Mouse (Mus musculus) thymus, adult 2 months (tissue): ENCODE measurements around the gene Zcchc24. TPM values are rescaled to one million over a fixed set of nuclear protein-coding genes. Genes with fewer than 3 reads are reported as not detected.

ENCODE experiments used
- DNase-seq: peaks from one replicate; pipeline ENCODE4 v3.0.0; 2021
- H3K27ac ChIP-seq: fragments of 200-500 bp; 2 replicates; pipeline ENCODE4 v1.5.1; 2012; ENCODE audit warnings: low read length, control low read depth; ENCODE audit not compliant: control insufficient read depth, insufficient read depth
- H3K27me3 ChIP-seq: fragments of 200-500 bp; 2 replicates; pipeline ENCODE4 v1.6.1; 2012; ENCODE audit warnings: mild to moderate bottlenecking, low read length, moderate library complexity, mixed read lengths; ENCODE audit not compliant: control insufficient read depth, insufficient read depth
- H3K36me3 ChIP-seq: fragments of 200-500 bp; 2 replicates; pipeline ENCODE4 v1.6.1; 2012; ENCODE audit warnings: mild to moderate bottlenecking, low read length, moderate library complexity; ENCODE audit not compliant: control insufficient read depth, insufficient read depth
- H3K4me1 ChIP-seq: fragments of 200-500 bp; replicated peaks from 2 replicates; pipeline ENCODE4 v1.6.1; 2012; ENCODE audit warnings: low read length; ENCODE audit not compliant: control insufficient read depth, insufficient read depth
- H3K4me3 ChIP-seq: fragments of 200-500 bp; 2 replicates; pipeline ENCODE4 v1.5.1; 2012; ENCODE audit warnings: mild to moderate bottlenecking, low read length, control low read depth, moderate library complexity; ENCODE audit not compliant: control insufficient read depth, insufficient read depth
- CTCF ChIP-seq: fragments of 200-500 bp; IDR thresholded peaks from 2 replicates; pipeline ENCODE4 v1.5.1; 2012; ENCODE audit warnings: mild to moderate bottlenecking, control low read depth, low read length, moderate library complexity, borderline replicate concordance; ENCODE audit not compliant: control insufficient read depth, poor library complexity, insufficient read depth; ENCODE audit errors: extremely low read depth
- POLR2A ChIP-seq: fragments of 200-500 bp; IDR thresholded peaks from 2 replicates; pipeline ENCODE4 v1.6.1; 2012; ENCODE audit warnings: mild to moderate bottlenecking, low read length, control low read depth, moderate library complexity; ENCODE audit not compliant: control insufficient read depth, poor library complexity, insufficient read depth; ENCODE audit errors: extremely low read depth
- WGBS: fragments of 180-500 bp; shearing (Covaris S2); methylation state at CpG from one replicate; pipeline ENCODE4 v1.1.7; 2018; 5-methylcytosine and 5-hydroxymethylcytosine counted together
- polyA plus RNA-seq: library from polyadenylated mRNA; depleted of rRNA; stranded (reverse); fragments of >200 nt; gene quantifications from 2 replicates; pipeline ENCODE4 v1.2.3, GENCODE M21; 2012

Gene Zcchc24
- polyA plus RNA-seq, 1 experiment = 26.2 TPM

GRCm38 (mm10) chr14:25785210-25785609, 16.4 kb upstream of the Zcchc24 start:
- no peaks in the 10 kb centered on the region for H3K36me3 ChIP-seq
- peaks cover 23% of the 10 kb centered on the region for H3K4me1 ChIP-seq
- peak; percentile 18 for DNase-seq
- no peak overlapping the region for H3K27ac ChIP-seq
- TF ChIP-seq POLR2A = no peak
- no peak for TF ChIP-seq CTCF
- 19% methylated on average over 4 of the region's 4 CpGs for WGBS
- no peaks in the 10 kb centered on the region for H3K27me3 ChIP-seq
- H3K4me3 ChIP-seq = no peak overlapping the region

- DNase-seq = no peak
- no peaks in the 10 kb centered on the region for H3K27me3 ChIP-seq
- no peaks in the 10 kb centered on the region for H3K36me3 ChIP-seq
- WGBS = 93% methylated on average over 7 of the region's 7 CpGs
- TF ChIP-seq CTCF (no peak), POLR2A (no peak)
- peaks cover 27% of the 10 kb centered on the region for H3K4me1 ChIP-seq
- no peak overlapping the region for H3K27ac ChIP-seq
- no peak overlapping the region for H3K4me3 ChIP-seq
Observed at GRCm38 (mm10) chr14:25783220-25783619, 14.4 kb upstream of the Zcchc24 start.

DNA sequence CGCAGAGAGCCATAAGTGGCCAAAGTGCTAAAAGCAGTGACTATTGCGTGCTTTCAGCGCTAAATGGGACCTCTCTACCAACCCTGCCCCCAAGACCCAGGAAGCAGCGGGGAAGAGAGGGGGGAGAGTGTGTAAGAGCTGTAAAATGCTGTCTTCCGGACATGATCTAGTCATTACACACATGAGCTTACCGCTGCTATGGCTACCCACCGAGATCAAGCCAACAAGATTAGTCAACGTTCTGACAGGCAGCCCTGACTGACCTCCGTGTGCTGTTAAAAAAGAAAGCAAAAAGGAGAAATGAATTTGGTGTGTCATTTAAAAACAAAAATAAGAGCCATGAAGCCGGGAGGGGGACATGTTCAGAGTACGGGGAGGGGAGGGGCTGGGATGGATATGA, 11.8 kb upstream of the Zcchc24 start:
- H3K27me3 ChIP-seq = no peaks in the 10 kb centered on the region
- no peak overlapping the region; the same call in 1 of the 2 replicates for H3K4me3 ChIP-seq
- H3K4me1 ChIP-seq = peaks cover 24% of the 10 kb centered on the region
- TF ChIP-seq CTCF (no peak), POLR2A (no peak)
- DNase-seq = no peak
- 21% methylated on average over 11 of the region's 11 CpGs for WGBS
- H3K27ac ChIP-seq = no peak overlapping the region
- no peaks in the 10 kb centered on the region for H3K36me3 ChIP-seq

DNA sequence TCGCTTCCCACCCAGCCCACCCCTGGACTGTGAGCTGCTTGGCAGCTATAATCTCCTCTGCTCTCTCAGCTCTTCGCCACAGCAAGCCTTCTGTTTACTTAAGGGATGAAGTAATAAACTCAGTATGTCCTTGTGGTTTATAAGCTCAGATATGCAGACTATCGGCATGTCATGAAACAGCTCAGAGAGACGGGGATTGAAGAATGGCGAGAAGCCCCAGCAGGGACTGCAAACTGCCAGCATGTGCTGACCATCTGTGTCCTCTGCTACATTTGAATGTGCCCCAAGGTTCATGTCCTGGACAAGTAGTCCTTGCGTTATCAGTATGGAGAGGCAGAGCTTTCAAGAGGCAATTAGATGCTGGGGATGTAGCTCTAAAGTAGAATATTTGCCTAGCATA, 7.5 kb upstream of the Zcchc24 start:
- Histone ChIP-seq H3K27me3 (no peaks in the 10 kb centered on the region), H3K36me3 (no peaks in the 10 kb centered on the region), H3K4me1 (peaks cover 12% of the 10 kb centered on the region), H3K27ac (no peak overlapping the region), H3K4me3 (no peak overlapping the region)
- TF ChIP-seq CTCF = no peak
- DNase-seq = no peak
- WGBS = 76% methylated on average over 6 of the region's 6 CpGs

DNA sequence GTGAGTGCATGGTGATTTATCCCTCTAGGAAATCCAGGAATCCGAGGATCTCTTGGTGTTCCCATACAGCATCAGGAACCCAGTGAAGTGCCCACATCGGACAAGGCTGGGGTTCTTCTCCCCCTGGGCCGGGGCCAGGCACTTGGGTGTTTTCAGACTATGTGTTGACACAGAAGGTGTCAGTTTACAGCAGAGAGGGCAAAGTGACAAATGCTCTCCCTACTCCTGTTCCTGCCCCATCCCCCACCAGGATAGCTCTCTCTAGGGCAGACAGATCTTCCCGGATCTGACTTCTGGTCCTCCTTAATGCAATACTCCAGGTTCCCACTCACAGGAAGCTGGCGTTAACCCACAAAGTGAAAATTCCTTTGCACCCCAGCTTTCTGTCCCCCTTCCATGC, 5.3 kb upstream of the Zcchc24 start:
- no peak overlapping the region for H3K27ac ChIP-seq
- no peak for DNase-seq
- peaks cover 3% of the 10 kb centered on the region; the same call in 1 of the 2 replicates for H3K4me1 ChIP-seq
- no peak overlapping the region for H3K4me3 ChIP-seq
- no peaks in the 10 kb centered on the region for H3K36me3 ChIP-seq
- TF ChIP-seq POLR2A = no peak
- TF ChIP-seq CTCF = no peak
- WGBS = 80% methylated on average over 5 of the region's 5 CpGs
- no peaks in the 10 kb centered on the region for H3K27me3 ChIP-seq

- TF ChIP-seq POLR2A (no peak), CTCF (no peak)
- WGBS = 64% methylated on average over 4 of the region's 4 CpGs
- DNase-seq = no peak
- no peak overlapping the region for H3K4me3 ChIP-seq
- H3K4me1 ChIP-seq = peaks cover 5% of the 10 kb centered on the region
- no peak overlapping the region for H3K27ac ChIP-seq
- no peaks in the 10 kb centered on the region for H3K27me3 ChIP-seq
- H3K36me3 ChIP-seq = no peaks in the 10 kb centered on the region
Observed at GRCm38 (mm10) chr14:25773039-25773438, 4.2 kb upstream of the Zcchc24 start.

- Histone ChIP-seq H3K4me3 (no peak overlapping the region), H3K36me3 (no peaks in the 10 kb centered on the region), H3K27ac (no peak overlapping the region), H3K27me3 (no peaks in the 10 kb centered on the region), H3K4me1 (peaks cover 32% of the 10 kb centered on the region)
- DNase-seq = no peak
- WGBS = 59% methylated on average over 8 of the region's 8 CpGs
- no peak for TF ChIP-seq POLR2A
- TF ChIP-seq CTCF = no peak
Observed at GRCm38 (mm10) chr14:25769626-25770306, 927 bp upstream of the Zcchc24 start.
